Mouse (Mus musculus): ENCODE results near the gene Cdc37l1. TPM values are rescaled to one million over a fixed set of nuclear protein-coding genes. Genes with fewer than 3 reads are reported as not detected.

The Cdc37l1 gene
- polyA plus RNA-seq, 1 experiment from 2014 or later = 60.5 TPM

DNA sequence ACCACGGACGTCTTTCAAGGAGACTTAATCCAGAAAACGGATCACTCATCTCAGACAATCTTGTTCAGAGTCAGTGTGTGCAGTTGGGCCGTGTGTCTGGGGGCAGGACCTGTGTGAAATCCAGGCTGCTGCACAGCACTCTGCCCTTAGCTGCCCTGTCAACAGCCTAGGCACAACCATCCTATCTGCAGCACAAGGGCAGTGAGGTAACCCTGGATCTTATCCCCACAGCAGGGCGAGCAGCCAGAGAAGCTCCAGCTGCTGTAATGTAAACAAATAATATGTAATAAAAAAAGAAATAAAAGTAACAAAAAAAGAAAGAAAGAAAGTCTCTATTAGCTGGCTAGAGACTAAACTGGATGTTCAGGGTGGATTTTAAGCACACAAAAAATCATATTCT lies 79.0 kb downstream of the Cdc37l1 start:
- WGBS = 83% methylated on average over 5 of the region's 5 CpGs
- H3K4me1 ChIP-seq = no peaks in the 10 kb centered on the region; the same call in 1 of the 2 replicates
- ATAC-seq (ENCODE audit: low FRiP score, low read depth) = no peak

DNA sequence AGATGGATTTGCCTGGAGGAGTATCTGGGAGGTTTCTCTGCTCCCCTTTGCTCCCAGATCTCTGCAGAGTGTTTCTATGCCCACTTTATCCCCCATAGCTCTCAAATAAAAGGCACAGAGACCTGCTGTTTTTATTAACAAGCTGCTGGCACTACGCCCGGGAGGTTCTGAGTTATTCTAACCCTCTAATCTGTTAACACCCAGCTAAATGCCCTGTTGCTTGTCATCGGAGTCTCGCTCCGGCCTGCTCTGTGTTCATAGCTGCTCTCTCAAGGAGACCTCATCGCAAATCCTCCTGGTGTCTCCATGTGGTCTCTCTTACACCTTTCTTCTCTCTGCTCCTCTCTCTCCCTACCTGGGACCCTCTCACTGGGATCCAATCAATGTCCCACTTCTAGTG lies 84.7 kb downstream of the Cdc37l1 start:
- no peaks in the 10 kb centered on the region for H3K27me3 ChIP-seq
- H3K36me3 ChIP-seq = no peaks in the 10 kb centered on the region
- no peak overlapping the region for H3K9ac ChIP-seq (replicated peaks)
- H3K9me3 ChIP-seq = no peaks in the 10 kb centered on the region
- no peak for ATAC-seq (ENCODE audit: low FRiP score, low read depth)
- no peak overlapping the region for H3K27ac ChIP-seq (replicated peaks)
- WGBS = 82% methylated on average over 6 of the region's 6 CpGs
- H3K4me3 ChIP-seq = no peak overlapping the region
- no peak overlapping the region for H3K4me2 ChIP-seq (replicated peaks)
- peaks cover 4% of the 10 kb centered on the region; the same call in 1 of the 2 replicates for H3K4me1 ChIP-seq

More for the DNA sequence above, 79.0 kb downstream of the Cdc37l1 start:
- H3K9me3 ChIP-seq = no peaks in the 10 kb centered on the region
- H3K27me3 ChIP-seq = no peaks in the 10 kb centered on the region
- H3K4me2 ChIP-seq (replicated peaks) = no peak overlapping the region
- H3K9ac ChIP-seq (replicated peaks) = no peak overlapping the region
- H3K36me3 ChIP-seq = no peaks in the 10 kb centered on the region
- no peak overlapping the region for H3K4me3 ChIP-seq
- no peak overlapping the region for H3K27ac ChIP-seq (replicated peaks)

Other genes starting within 250 kb of the Cdc37l1 start
- 3.6 and 4.0 TPM in 2 replicates for gene Slc1a1, start 155.3 kb upstream of the Cdc37l1 start, polyA plus RNA-seq (2016; fragmentation: Nextera tagmentation; extraction: Ambion mirVana)
- gene Plpp6, start 26.4 kb upstream of the Cdc37l1 start, polyA plus RNA-seq (2016; fragmentation: Nextera tagmentation; extraction: Ambion mirVana) = 8.2 and 9.6 TPM in 2 replicates
- 0.17 and 0.64 TPM in 2 replicates for gene 4430402I18Rik, start 22.6 kb upstream of the Cdc37l1 start, polyA plus RNA-seq (2016; fragmentation: Nextera tagmentation; extraction: Ambion mirVana)
- gene Ak3, start 57.6 kb downstream of the Cdc37l1 start, polyA plus RNA-seq (2016; fragmentation: Nextera tagmentation; extraction: Ambion mirVana) = 77.2 and 78.0 TPM in 2 replicates
- gene Rcl1, start 111.0 kb downstream of the Cdc37l1 start, polyA plus RNA-seq (2016; fragmentation: Nextera tagmentation; extraction: Ambion mirVana) = 35.3 and 41.0 TPM in 2 replicates